Mouse (Mus musculus) bone marrow, adult 2 months (tissue): ENCODE results near the gene Kcnj8.

Source experiments
- CTCF ChIP-seq: fragments of 200-500 bp; IDR thresholded peaks from 2 replicates; pipeline ENCODE4 v1.5.1; 2011; ENCODE audit warnings: low read length, control low read depth; ENCODE audit not compliant: control insufficient read depth, insufficient read depth
- POLR2A ChIP-seq: fragments of 200-500 bp; IDR thresholded peaks from 2 replicates; pipeline ENCODE4 v1.6.1; 2011; ENCODE audit warnings: low read depth, mild to moderate bottlenecking, control low read depth, low read length, borderline replicate concordance; ENCODE audit not compliant: control insufficient read depth

DNA sequence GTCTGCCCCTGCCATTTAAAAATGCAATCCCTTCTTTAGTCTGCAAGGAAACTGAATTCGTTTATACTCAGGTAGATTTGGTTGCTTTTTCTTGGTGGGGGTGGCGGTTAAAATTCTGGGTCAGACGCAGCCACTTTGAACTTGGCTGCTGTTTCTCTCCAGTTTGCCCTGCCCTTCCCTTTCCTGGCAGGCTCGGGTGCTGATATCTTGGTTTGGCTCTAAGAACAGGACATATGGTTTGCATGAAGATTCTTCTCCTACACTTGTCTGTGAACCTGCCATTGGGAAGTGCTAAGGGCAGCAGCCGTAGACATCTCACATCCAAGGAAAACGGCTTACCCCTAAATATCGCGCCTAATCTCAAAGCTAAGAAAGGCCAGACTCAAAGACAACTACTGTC is 41.0 kb upstream of the Kcnj8 start:
- TF ChIP-seq CTCF = no peak
- no peak for TF ChIP-seq POLR2A
